Mouse (Mus musculus) kidney, postnatal 25 days (tissue): ENCODE measurements around the gene Cygb.

Experiments
- DNase-seq, 2 experiments: peaks; one replicate each; pipeline ENCODE4 v3.0.0; 2021; ENCODE audit warnings: mixed read lengths in 2 of 2

The Cygb gene

GRCm38 (mm10) chr11:116656348-116657191, 2.5 kb upstream of the Cygb start:
- no peak for DNase-seq

GRCm38 (mm10) chr11:116653709-116654221, 348 bp downstream of the Cygb start:
- DNase-seq, result peak in 1 of 2 experiments; percentile 63

- DNase-seq, result no peak
Measured at GRCm38 (mm10) chr11:116653234-116653633, 879 bp downstream of the Cygb start, which contains the start of gene Prcd. Gene Prcd (plus strand): TSS chr11:116653534.

GRCm38 (mm10) chr11:116652330-116653098, 1.6 kb downstream of the Cygb start:
- peak in 1 of 2 experiments; percentile 27 for DNase-seq

GRCm38 (mm10) chr11:116651339-116651738, 2.8 kb downstream of the Cygb start:
- peak in 1 of 2 experiments; percentile 32 for DNase-seq

- no peak for DNase-seq
Measured at GRCm38 (mm10) chr11:116650811-116651210, 3.3 kb downstream of the Cygb start.

- DNase-seq, result peak in 1 of 2 experiments; percentile 27
Measured at GRCm38 (mm10) chr11:116649711-116650337, 4.3 kb downstream of the Cygb start.

- DNase-seq, result peak in 1 of 2 experiments; percentile 43
Measured at GRCm38 (mm10) chr11:116648976-116649375, 5.1 kb downstream of the Cygb start.

- DNase-seq, result peak; percentile 52 to 72
Measured at GRCm38 (mm10) chr11:116648213-116648921, 5.7 kb downstream of the Cygb start.

GRCm38 (mm10) chr11:116647340-116647991, 6.6 kb downstream of the Cygb start:
- DNase-seq, result peak in 1 of 2 experiments; percentile 60

- DNase-seq, result peak in 1 of 2 experiments; percentile 31
Measured at GRCm38 (mm10) chr11:116646771-116647170, 7.3 kb downstream of the Cygb start.

GRCm38 (mm10) chr11:116646136-116646535, 8.0 kb downstream of the Cygb start:
- DNase-seq, result peak in 1 of 2 experiments; percentile 38

- DNase-seq, result peak in 1 of 2 experiments; percentile 35
Measured at GRCm38 (mm10) chr11:116645446-116646110, 8.5 kb downstream of the Cygb start.

GRCm38 (mm10) chr11:116644225-116645112, 9.6 kb downstream of the Cygb start:
- peak in 1 of 2 experiments; percentile 46 for DNase-seq

- DNase-seq, result peak in 1 of 2 experiments; percentile 49
Measured at GRCm38 (mm10) chr11:116643579-116644224, 10.4 kb downstream of the Cygb start.

GRCm38 (mm10) chr11:116642681-116643578, 11.2 kb downstream of the Cygb start:
- DNase-seq, result peak; percentile 85 to 88

GRCm38 (mm10) chr11:116641731-116642130, 12.4 kb downstream of the Cygb start:
- DNase-seq, result no peak

- peak in 1 of 2 experiments; percentile 54 for DNase-seq
Measured at GRCm38 (mm10) chr11:116641168-116641567, 12.9 kb downstream of the Cygb start.
